Mouse (Mus musculus): Measurements from ENCODE around the gene Zfp967.
"Not testable (repeated sequence)": the region's sequence is repeated elsewhere in the genome, so short reads cannot be mapped to it uniquely, and the experiment has no call there.

DNA sequence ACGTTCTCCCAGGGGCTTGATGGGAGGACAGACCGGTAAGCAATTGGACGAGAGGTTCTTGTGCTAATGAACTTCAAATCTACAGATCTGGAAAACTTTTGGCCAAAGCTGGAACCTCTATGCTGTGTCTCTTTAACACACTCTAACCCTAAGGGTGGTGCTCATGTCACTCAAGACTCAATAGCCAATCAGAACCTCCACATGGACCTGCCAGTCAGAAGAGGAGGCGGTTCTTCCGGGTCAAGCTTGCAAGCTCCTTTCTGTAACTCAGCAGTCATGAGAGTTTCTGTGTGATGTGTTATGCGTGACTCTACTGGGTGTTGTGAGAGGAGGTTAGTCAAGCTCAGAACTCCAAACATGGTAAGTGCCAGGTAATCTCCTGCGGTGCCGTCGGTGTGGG is at the start of gene Zfp967:
- not testable (repeated sequence) for TF ChIP-seq CTCF (conservative IDR thresholded peaks at IDR 0.05; ENCODE audit: insufficient read depth, insufficient read length, low read depth, low read length); POLR2A (IDR thresholded peaks at IDR 0.05; ENCODE audit: low read depth, low read length)
